Mouse (Mus musculus): ENCODE measurements around the gene Mmp24.

Gene Mmp24

GRCm38 (mm10) chr2:155775685-155776263 is 632 bp downstream of the Mmp24 start:
- DNase-seq (ENCODE audit: low read depth, low spot score) = peak; percentile 56

- no peak for DNase-seq (ENCODE audit: low read depth, low spot score)
Observed at GRCm38 (mm10) chr2:155776824-155777687, 1.9 kb downstream of the Mmp24 start.

- no peak for DNase-seq (ENCODE audit: low read depth, low spot score)
Observed at GRCm38 (mm10) chr2:155777688-155777985, 2.5 kb downstream of the Mmp24 start.

- no peak for DNase-seq (ENCODE audit: low read depth, low spot score)
Observed at GRCm38 (mm10) chr2:155778004-155778403, 2.9 kb downstream of the Mmp24 start.

GRCm38 (mm10) chr2:155779066-155779465 is 3.9 kb downstream of the Mmp24 start:
- no peak for DNase-seq (ENCODE audit: low read depth, low spot score)

- no peak for DNase-seq (ENCODE audit: low read depth, low spot score)
Observed at GRCm38 (mm10) chr2:155779506-155779905, 4.4 kb downstream of the Mmp24 start.

GRCm38 (mm10) chr2:155784534-155784933 is 9.4 kb downstream of the Mmp24 start:
- no peak for DNase-seq (ENCODE audit: low read depth, low spot score)

GRCm38 (mm10) chr2:155786905-155787304 is 11.8 kb downstream of the Mmp24 start:
- DNase-seq (ENCODE audit: low read depth, low spot score) = no peak

GRCm38 (mm10) chr2:155787949-155788931 is 13.1 kb downstream of the Mmp24 start:
- DNase-seq (ENCODE audit: low read depth, low spot score) = no peak

GRCm38 (mm10) chr2:155792899-155793298 is 17.8 kb downstream of the Mmp24 start:
- DNase-seq (ENCODE audit: low read depth, low spot score) = no peak

- no peak for DNase-seq (ENCODE audit: low read depth, low spot score)
Observed at GRCm38 (mm10) chr2:155794674-155795445, 19.7 kb downstream of the Mmp24 start.

- no peak for DNase-seq (ENCODE audit: low read depth, low spot score)
Observed at GRCm38 (mm10) chr2:155798613-155799012, 23.5 kb downstream of the Mmp24 start.

GRCm38 (mm10) chr2:155802761-155803160 is 27.6 kb downstream of the Mmp24 start:
- peak; percentile 43 for DNase-seq (ENCODE audit: low read depth, low spot score)

GRCm38 (mm10) chr2:155804053-155804452 is 28.9 kb downstream of the Mmp24 start:
- DNase-seq (ENCODE audit: low read depth, low spot score) = no peak

GRCm38 (mm10) chr2:155805231-155805924 is 30.2 kb downstream of the Mmp24 start:
- DNase-seq (ENCODE audit: low read depth, low spot score) = no peak

GRCm38 (mm10) chr2:155805925-155806255 is 30.7 kb downstream of the Mmp24 start:
- DNase-seq (ENCODE audit: low read depth, low spot score) = no peak

GRCm38 (mm10) chr2:155806548-155806947 is 31.4 kb downstream of the Mmp24 start:
- no peak for DNase-seq (ENCODE audit: low read depth, low spot score)

- no peak for DNase-seq (ENCODE audit: low read depth, low spot score)
Observed at GRCm38 (mm10) chr2:155807408-155807807, 32.3 kb downstream of the Mmp24 start.

GRCm38 (mm10) chr2:155809620-155810019 is 34.5 kb downstream of the Mmp24 start:
- no peak for DNase-seq (ENCODE audit: low read depth, low spot score)

- peak; percentile 81 for DNase-seq (ENCODE audit: low read depth, low spot score)
Observed at GRCm38 (mm10) chr2:155811821-155812396, 36.8 kb downstream of the Mmp24 start.
